Mouse (Mus musculus): ENCODE data around the gene Cbs.

- TF ChIP-seq POLR2A (IDR thresholded peaks at IDR 0.05; ENCODE audit: borderline replicate concordance, control insufficient read depth, low read depth, low read length): no peak
- TF ChIP-seq CTCF (IDR thresholded peaks at IDR 0.05; ENCODE audit: control insufficient read depth, insufficient read depth, low read length): no peak
These were observed 48.3 kb downstream of the Cbs start for GRCm38 (mm10) chr17:31588726-31589125.

Measured in bone marrow, adult 2 months (tissue).